Comparison of ENCODE assay signal across 24 mouse cellular contexts in genomic region chr13:52347631-52348030, GRCm38 (mm10).
DNase-seq lines count a peak whose midpoint lies in the region; ATAC-seq and TF ChIP-seq lines count a peak whose summit lies in the region.
"Had no signal": no experiment of that assay in that cellular context is flagged by ENCODE, and none has a peak within 500 bp of the region (broad histone marks: within the 10 kb centered on the region; RNA-seq: fewer than 3 reads in every experiment).

No protein-coding gene starts in this region.

- no peaks in the 10 kb centered on the region for H3K9me3 ChIP-seq in hindbrain, postnatal 0 days (ENCODE audit: low read length)
- H3K9me3 ChIP-seq in hindbrain, embryonic 12.5 days (replicated peaks): no peaks in the 10 kb centered on the region
- no peaks in the 10 kb centered on the region for H3K9me3 ChIP-seq in midbrain, embryonic 14.5 days (ENCODE audit: control insufficient read depth, low read length)
- H3K9me3 ChIP-seq in midbrain, embryonic 13.5 days: no peaks in the 10 kb centered on the region
- H3K9me3 ChIP-seq: embryonic facial prominence, embryonic 10.5 days; embryonic facial prominence, embryonic 13.5 days; forebrain, embryonic 12.5 days; forebrain, embryonic 15.5 days; heart, embryonic 13.5 days had no signal

- H3K36me3 ChIP-seq in hindbrain, postnatal 0 days (ENCODE audit: insufficient read depth, low read length): no peaks in the 10 kb centered on the region
- H3K36me3 ChIP-seq in hindbrain, embryonic 12.5 days: no peaks in the 10 kb centered on the region
- H3K36me3 ChIP-seq in midbrain, embryonic 14.5 days (ENCODE audit: control insufficient read depth, insufficient read depth, low read length): no peaks in the 10 kb centered on the region
- no peaks in the 10 kb centered on the region for H3K36me3 ChIP-seq in midbrain, embryonic 13.5 days
- H3K36me3 ChIP-seq: embryonic facial prominence, embryonic 10.5 days; embryonic facial prominence, embryonic 13.5 days; forebrain, embryonic 12.5 days; forebrain, embryonic 15.5 days; heart, embryonic 13.5 days had no signal

- no peaks in the 10 kb centered on the region for H3K27me3 ChIP-seq in hindbrain, postnatal 0 days (ENCODE audit: insufficient read depth, low read length)
- H3K27me3 ChIP-seq in hindbrain, embryonic 12.5 days: no peaks in the 10 kb centered on the region
- H3K27me3 ChIP-seq in midbrain, embryonic 14.5 days (ENCODE audit: control insufficient read depth, insufficient read depth, low read length): no peaks in the 10 kb centered on the region
- H3K27me3 ChIP-seq in midbrain, embryonic 13.5 days: no peaks in the 10 kb centered on the region
- H3K27me3 ChIP-seq: embryonic facial prominence, embryonic 13.5 days; forebrain, embryonic 12.5 days; forebrain, embryonic 15.5 days; heart, embryonic 13.5 days had no signal

- TF ChIP-seq CTCF in hindbrain, postnatal 0 days (IDR thresholded peaks at IDR 0.05; ENCODE audit: low read depth): no peak

- peak overlapping the region; percentile 45; the same call in 1 of the 2 replicates for H3K27ac ChIP-seq in hindbrain, postnatal 0 days
- no peak overlapping the region for H3K27ac ChIP-seq in hindbrain, embryonic 12.5 days
- no peak overlapping the region for H3K27ac ChIP-seq in midbrain, embryonic 14.5 days (replicated peaks; ENCODE audit: low read depth, low read length)
- no peak overlapping the region for H3K27ac ChIP-seq in midbrain, embryonic 13.5 days
- H3K27ac ChIP-seq: embryonic facial prominence, embryonic 10.5 days; embryonic facial prominence, embryonic 13.5 days; forebrain, embryonic 12.5 days; forebrain, embryonic 15.5 days; heart, embryonic 13.5 days had no signal

- DNase-seq in heart, adult 11 months: peak; percentile 28
- no peak for DNase-seq in heart, adult 18-20 months
- peak; percentile 70 for DNase-seq in hindbrain, postnatal 0 days (ENCODE audit: low spot score)
- peak; percentile 16 for DNase-seq in midbrain, embryonic 14.5 days
- DNase-seq: adrenal gland, adult 2 months; adrenal gland, postnatal 14 days; cerebellum, adult 11 months; cerebellum, adult 2 months; cerebellum, postnatal 36 days; embryo, embryonic 11 days; gastrocnemius, postnatal 25 days; heart, postnatal 14 days; heart, postnatal 4 days; kidney, adult 18-20 months had no signal

- H3K9ac ChIP-seq in hindbrain, postnatal 0 days (replicated peaks; ENCODE audit: low read length): no peak overlapping the region
- H3K9ac ChIP-seq in hindbrain, embryonic 12.5 days: no peak overlapping the region
- H3K9ac ChIP-seq in midbrain, embryonic 14.5 days (replicated peaks; ENCODE audit: low read length): no peak overlapping the region
- no peak overlapping the region for H3K9ac ChIP-seq in midbrain, embryonic 13.5 days (replicated peaks)
- H3K9ac ChIP-seq: embryonic facial prominence, embryonic 13.5 days; forebrain, embryonic 12.5 days; forebrain, embryonic 15.5 days; heart, embryonic 13.5 days had no signal

- 0 out of 2 replicates have a peak, but pooled peaks cover 4% of the 10 kb centered on the region for H3K4me1 ChIP-seq in hindbrain, postnatal 0 days (ENCODE audit: insufficient read depth, low read length)
- no peaks in the 10 kb centered on the region for H3K4me1 ChIP-seq in hindbrain, embryonic 12.5 days
- no peaks in the 10 kb centered on the region for H3K4me1 ChIP-seq in midbrain, embryonic 14.5 days (ENCODE audit: control insufficient read depth, insufficient read depth, low read length)
- H3K4me1 ChIP-seq in midbrain, embryonic 13.5 days (replicated peaks): peaks cover 7% of the 10 kb centered on the region; the same call in 1 of the 2 replicates
- H3K4me1 ChIP-seq: embryonic facial prominence, embryonic 10.5 days; embryonic facial prominence, embryonic 13.5 days; forebrain, embryonic 12.5 days had no signal

- ATAC-seq in hindbrain, postnatal 0 days: peak; percentile 73
- no peak for ATAC-seq in hindbrain, embryonic 12.5 days (ENCODE audit: low FRiP score)
- no peak for ATAC-seq in midbrain, embryonic 14.5 days (ENCODE audit: low FRiP score, low TSS enrichment)
- ATAC-seq in midbrain, embryonic 13.5 days: no peak
- ATAC-seq: CD4-positive, CD25-positive, alpha-beta regulatory T cell, adult 4 months; forebrain, embryonic 15.5 days; intestine, embryonic 16.5 days had no signal

- H3K4me3 ChIP-seq in hindbrain, postnatal 0 days (ENCODE audit: low read length): no peak overlapping the region
- H3K4me3 ChIP-seq in hindbrain, embryonic 12.5 days: no peak overlapping the region
- H3K4me3 ChIP-seq in midbrain, embryonic 14.5 days (replicated peaks; ENCODE audit: low read depth, low read length): no peak overlapping the region
- H3K4me3 ChIP-seq in midbrain, embryonic 13.5 days (replicated peaks): no peak overlapping the region
- H3K4me3 ChIP-seq: embryonic facial prominence, embryonic 10.5 days; embryonic facial prominence, embryonic 13.5 days; erythroblast, embryonic 14.5 days; forebrain, embryonic 12.5 days; forebrain, embryonic 15.5 days; heart, embryonic 13.5 days had no signal

- H3K4me2 ChIP-seq in hindbrain, postnatal 0 days (ENCODE audit: low read depth, low read length): no peak overlapping the region
- no peak overlapping the region for H3K4me2 ChIP-seq in hindbrain, embryonic 12.5 days (replicated peaks)
- H3K4me2 ChIP-seq in midbrain, embryonic 14.5 days (ENCODE audit: low read length): no peak overlapping the region
- no peak overlapping the region for H3K4me2 ChIP-seq in midbrain, embryonic 13.5 days (replicated peaks)
- H3K4me2 ChIP-seq: embryonic facial prominence, embryonic 13.5 days; forebrain, embryonic 12.5 days; forebrain, embryonic 15.5 days; heart, embryonic 13.5 days had no signal

- 31% methylated on average over 2 of the region's 2 CpGs for WGBS in hindbrain, postnatal 0 days
- WGBS in hindbrain, embryonic 12.5 days: 61% methylated on average over 2 of the region's 2 CpGs
- 50% methylated on average over 2 of the region's 2 CpGs for WGBS in midbrain, embryonic 14.5 days
- 46% methylated on average over 2 of the region's 2 CpGs for WGBS in midbrain, embryonic 13.5 days

Comparison
In these comparisons a context has a peak if more than half of its experiments do, and no peak if none do; other contexts are left out.
1. DNase-seq: peak in heart, adult 11 months (single experiment), hindbrain, postnatal 0 days (single experiment) and midbrain, embryonic 14.5 days (single experiment); none in heart, adult 18-20 months (0 of 2).